Mouse (Mus musculus) erythroblast, embryonic 14.5 days (primary cell): ENCODE data around the gene Ddx19b.

Experiments
- GATA1 ChIP-seq: IDR thresholded peaks from 2 replicates; pipeline ENCODE4 v1.6.1; 2012; ENCODE audit warnings: low read length, inconsistent platforms, mixed read lengths
- TAL1 ChIP-seq: IDR thresholded peaks from 3 replicates; pipeline ENCODE4 v1.6.1; 2012; ENCODE audit warnings: low read length, inconsistent platforms, mixed read lengths

DNA sequence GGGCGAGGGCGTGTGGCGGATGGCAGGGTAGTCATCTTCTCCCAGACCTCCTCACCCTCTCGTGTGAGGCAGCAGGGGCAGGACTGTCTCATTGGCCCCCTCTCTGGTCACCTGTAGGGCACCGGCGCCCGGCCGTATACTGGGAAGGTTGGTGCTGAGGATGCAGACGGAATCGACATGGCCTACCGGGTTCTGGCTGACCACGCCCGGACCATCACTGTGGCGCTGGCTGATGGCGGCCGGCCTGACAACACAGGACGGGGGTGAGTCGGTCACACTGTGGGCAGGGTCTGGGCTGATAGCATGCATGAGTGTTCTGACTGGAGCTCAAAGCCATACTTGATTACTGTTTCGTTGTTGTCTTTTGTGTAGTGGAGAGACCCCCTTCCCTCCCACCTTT lies 11.0 kb upstream of the Ddx19b start:
- TF ChIP-seq GATA1 (no peak), TAL1 (no peak)
